In genomic region chr7:16043861-16044435, GRCm38 (mm10) we compare ENCODE assay signal across 9 mouse cellular contexts. TPM values are rescaled to one million over a fixed set of nuclear protein-coding genes. Genes with fewer than 3 reads are reported as not detected.
DNase-seq lines count a peak whose midpoint lies in the region; ATAC-seq and TF ChIP-seq lines count a peak whose summit lies in the region.
"Had no signal": no experiment of that assay in that cellular context is flagged by ENCODE, and none has a peak within 500 bp of the region (broad histone marks: within the 10 kb centered on the region; RNA-seq: fewer than 3 reads in every experiment).

No protein-coding gene starts in this region.

- no peaks in the 10 kb centered on the region for H3K9me3 ChIP-seq in heart, postnatal 0 days (replicated peaks; ENCODE audit: control insufficient read depth, low read length)
- H3K9me3 ChIP-seq in forebrain, postnatal 0 days (ENCODE audit: low read length): no peaks in the 10 kb centered on the region
- no peaks in the 10 kb centered on the region for H3K9me3 ChIP-seq in midbrain, embryonic 11.5 days (ENCODE audit: control insufficient read depth, low read length)

- H3K4me3 ChIP-seq in heart, postnatal 0 days (ENCODE audit: low read depth, low read length): peak overlapping the region; percentile 5; the same call in 1 of the 2 replicates
- peak overlapping the region; percentile 55 for H3K4me3 ChIP-seq in bone marrow macrophage, adult 2 months (ENCODE audit: insufficient read depth, low read length)
- no peak overlapping the region for H3K4me3 ChIP-seq in forebrain, postnatal 0 days (ENCODE audit: low read depth, low read length)
- H3K4me3 ChIP-seq in midbrain, embryonic 11.5 days (ENCODE audit: low read depth, low read length): no peak overlapping the region

- peak overlapping the region; percentile 71 for H3K27ac ChIP-seq in heart, postnatal 0 days (ENCODE audit: low read depth)
- H3K27ac ChIP-seq in bone marrow macrophage, adult 2 months (ENCODE audit: insufficient read depth, low read depth, low read length): peak overlapping the region; percentile 89
- H3K27ac ChIP-seq in forebrain, postnatal 0 days (ENCODE audit: low read depth, low read length): no peak overlapping the region
- no peak overlapping the region; the same call in 1 of the 2 replicates for H3K27ac ChIP-seq in midbrain, embryonic 11.5 days (ENCODE audit: low read depth, low read length)

- intact Hi-C loops in heart, postnatal 25 days (cut with DNase I): loop anchor here (2.0 kb wide), 1 partner anchor 23 kb away; no protein-coding TSS in a partner anchor

- ATAC-seq in heart, postnatal 0 days (ENCODE audit: insufficient read depth, low read depth): no peak
- no peak for ATAC-seq in forebrain, postnatal 0 days
- ATAC-seq in midbrain, embryonic 11.5 days (ENCODE audit: low FRiP score): no peak
- ATAC-seq: Patski had no signal

- no peaks in the 10 kb centered on the region for H3K27me3 ChIP-seq in heart, postnatal 0 days (ENCODE audit: control insufficient read depth, insufficient read depth, low read length)
- H3K27me3 ChIP-seq in forebrain, postnatal 0 days (ENCODE audit: insufficient read depth, low read length): no peaks in the 10 kb centered on the region
- no peaks in the 10 kb centered on the region for H3K27me3 ChIP-seq in midbrain, embryonic 11.5 days (ENCODE audit: control insufficient read depth, insufficient read depth, low read length)
- H3K27me3 ChIP-seq: Patski had no signal

- no peak for TF ChIP-seq POLR2A in bone marrow macrophage, adult 2 months (IDR thresholded peaks at IDR 0.05; ENCODE audit: borderline replicate concordance, low read depth, low read length)

- peak overlapping the region; percentile 45 for H3K4me2 ChIP-seq in heart, postnatal 0 days (ENCODE audit: low read depth, low read length)
- H3K4me2 ChIP-seq in forebrain, postnatal 0 days (ENCODE audit: low read depth): peak overlapping the region; percentile 8; the same call in 1 of the 2 replicates
- H3K4me2 ChIP-seq in midbrain, embryonic 11.5 days: peak overlapping the region; percentile 17

- no peak for TF ChIP-seq CTCF in heart, postnatal 0 days (IDR thresholded peaks at IDR 0.05; ENCODE audit: low read depth)
- TF ChIP-seq CTCF in bone marrow macrophage, adult 2 months (IDR thresholded peaks at IDR 0.05; ENCODE audit: low read depth, low read length): no peak
- no peak for TF ChIP-seq CTCF in forebrain, postnatal 0 days (IDR thresholded peaks at IDR 0.05; ENCODE audit: low read depth)

- no peaks in the 10 kb centered on the region for H3K36me3 ChIP-seq in heart, postnatal 0 days (replicated peaks; ENCODE audit: control insufficient read depth, insufficient read depth, low read length)
- H3K36me3 ChIP-seq in forebrain, postnatal 0 days (ENCODE audit: insufficient read depth): no peaks in the 10 kb centered on the region
- no peaks in the 10 kb centered on the region for H3K36me3 ChIP-seq in midbrain, embryonic 11.5 days (ENCODE audit: control insufficient read depth, insufficient read depth, low read length)

- no peak for DNase-seq in heart, postnatal 0 days (ENCODE audit: low spot score)
- DNase-seq in heart, postnatal 25 days (ENCODE audit: low spot score): no peak
- DNase-seq in forebrain, postnatal 0 days: no peak
- no peak for DNase-seq in midbrain, embryonic 11.5 days (ENCODE audit: low spot score, missing footprints)
- no peak for DNase-seq in gastrocnemius, postnatal 10 days
- DNase-seq in lung, postnatal 4 days: no peak
- no peak for DNase-seq in cerebellum, adult 11 months

- no peak for TF ChIP-seq EP300 in heart, postnatal 0 days (IDR thresholded peaks at IDR 0.05; ENCODE audit: low read depth)

- 44% methylated on average over 3 of the region's 3 CpGs for WGBS in heart, postnatal 0 days
- 17% methylated on average over 3 of the region's 3 CpGs for WGBS in forebrain, postnatal 0 days
- WGBS in midbrain, embryonic 11.5 days: 36% methylated on average over 3 of the region's 3 CpGs

- no peak overlapping the region for H3K9ac ChIP-seq in heart, postnatal 0 days (replicated peaks; ENCODE audit: low read depth, low read length)
- H3K9ac ChIP-seq in forebrain, postnatal 0 days: no peak overlapping the region
- H3K9ac ChIP-seq in midbrain, embryonic 11.5 days (ENCODE audit: low read length): no peak overlapping the region; the same call in 1 of the 2 replicates

- peaks cover 31% of the 10 kb centered on the region for H3K4me1 ChIP-seq in heart, postnatal 0 days (ENCODE audit: control insufficient read depth, insufficient read depth)
- H3K4me1 ChIP-seq in bone marrow macrophage, adult 2 months (ENCODE audit: control insufficient read depth, insufficient read depth, low read length): peaks cover 46% of the 10 kb centered on the region
- peaks cover 12% of the 10 kb centered on the region for H3K4me1 ChIP-seq in forebrain, postnatal 0 days (ENCODE audit: insufficient read depth)
- H3K4me1 ChIP-seq in midbrain, embryonic 11.5 days (ENCODE audit: control insufficient read depth, insufficient read depth, low read length): peaks cover 23% of the 10 kb centered on the region

RNA-seq across cellular contexts. Expression of gene Bicra, which starts 3.8 kb away (rescaled TPM):
- 2.6 and 7.2 TPM in 2 replicates for total RNA-seq in heart, postnatal 0 days (2014; rRNA removed; ENCODE audit: low replicate concordance)
- polyA plus RNA-seq in heart, postnatal 0 days (2015; fragmentation: Nextera tagmentation; extraction: Ambion mirVana): 2.0 and 2.4 TPM in 2 replicates
- 1 to 10 TPM; 7.1 to 8.3 TPM for total RNA-seq in heart, postnatal 25 days (2021)
- 22.1 and 35.5 TPM in 2 replicates for polyA plus RNA-seq in bone marrow macrophage, adult 2 months (2012; ENCODE audit: insufficient read depth, insufficient read length, missing spikeins)
- 3.2 and 5.0 TPM in 2 replicates for total RNA-seq in forebrain, postnatal 0 days (2014; rRNA removed)
- polyA plus RNA-seq in forebrain, postnatal 0 days (2015; fragmentation: Nextera tagmentation; extraction: Ambion mirVana): 3.6 and 5.8 TPM in 2 replicates
- 5.0 and 6.1 TPM in 2 replicates for polyA plus RNA-seq in midbrain, embryonic 11.5 days (2014; fragmentation: Nextera tagmentation; extraction: Ambion mirVana)
- 10 to 100 TPM in 1 of 2 experiments, 1 to 10 TPM in 1; 8.2 to 11.5 TPM for total RNA-seq in gastrocnemius, postnatal 10 days (2021)

RNA-seq across cellular contexts. Expression of gene Zfp541, which starts 17.7 kb away (rescaled TPM):
- 0.54 TPM in 1 of 2 replicates, not detected in the other for total RNA-seq in heart, postnatal 0 days (2014; rRNA removed; ENCODE audit: low replicate concordance)
- polyA plus RNA-seq in heart, postnatal 0 days (2015; fragmentation: Nextera tagmentation; extraction: Ambion mirVana): not detected in 2 replicates
- total RNA-seq in heart, postnatal 25 days (2021): not detected
- 0.20 and 0.48 TPM in 2 replicates for polyA plus RNA-seq in bone marrow macrophage, adult 2 months (2012; ENCODE audit: insufficient read depth, insufficient read length, missing spikeins)
- 0.10 and 0.15 TPM in 2 replicates for total RNA-seq in forebrain, postnatal 0 days (2014; rRNA removed)
- polyA plus RNA-seq in forebrain, postnatal 0 days (2015; fragmentation: Nextera tagmentation; extraction: Ambion mirVana): 0.04 and 0.17 TPM in 2 replicates
- not detected in 2 replicates for polyA plus RNA-seq in midbrain, embryonic 11.5 days (2014; fragmentation: Nextera tagmentation; extraction: Ambion mirVana)
- not detected for total RNA-seq in gastrocnemius, postnatal 10 days (2021)

RNA-seq across cellular contexts. Expression of gene Napa, which starts 54.3 kb away (rescaled TPM):
- 259 and 452 TPM in 2 replicates for total RNA-seq in heart, postnatal 0 days (2014; rRNA removed; ENCODE audit: low replicate concordance)
- 144 and 154 TPM in 2 replicates for polyA plus RNA-seq in heart, postnatal 0 days (2015; fragmentation: Nextera tagmentation; extraction: Ambion mirVana)
- total RNA-seq in heart, postnatal 25 days (2021): 10 to 100 TPM; 82.8 to 83.3 TPM
- polyA plus RNA-seq in bone marrow macrophage, adult 2 months (2012; ENCODE audit: insufficient read depth, insufficient read length, missing spikeins): 187 and 189 TPM in 2 replicates
- total RNA-seq in forebrain, postnatal 0 days (2014; rRNA removed): 159 and 270 TPM in 2 replicates
- polyA plus RNA-seq in forebrain, postnatal 0 days (2015; fragmentation: Nextera tagmentation; extraction: Ambion mirVana): 211 and 222 TPM in 2 replicates
- 162 and 165 TPM in 2 replicates for polyA plus RNA-seq in midbrain, embryonic 11.5 days (2014; fragmentation: Nextera tagmentation; extraction: Ambion mirVana)
- total RNA-seq in gastrocnemius, postnatal 10 days (2021): 100 to 1,000 TPM; 123 to 145 TPM

Comparison
In these comparisons a context has a peak if more than half of its experiments do, and no peak if none do; other contexts are left out.
1. H3K27ac ChIP-seq: peak in heart, postnatal 0 days (single experiment) and bone marrow macrophage, adult 2 months (single experiment); none in forebrain, postnatal 0 days (single experiment) and midbrain, embryonic 11.5 days (single experiment).
2. H3K4me3 ChIP-seq: peak in heart, postnatal 0 days (single experiment) and bone marrow macrophage, adult 2 months (single experiment); none in forebrain, postnatal 0 days (single experiment) and midbrain, embryonic 11.5 days (single experiment).
3. Peak in every context shown above with its lines, with median percentiles within 50 percentile points of each other: H3K4me2 ChIP-seq.